Mouse (Mus musculus) stomach, postnatal 0 days (tissue): Measurements from ENCODE around the gene Pgpep1l. TPM values are rescaled to one million over a fixed set of nuclear protein-coding genes. Genes with fewer than 3 reads are reported as not detected.
"Not testable (repeated sequence)": the region's sequence is repeated elsewhere in the genome, so short reads cannot be mapped to it uniquely, and the experiment has no call there.

Experiments used
- ATAC-seq: fragments of 200-750 bp; cut with Nextera tagmentation; 2 replicates; pipeline ENCODE4 v1.8.0; 2017; ENCODE audit not compliant: low FRiP score, low TSS enrichment
- DNase-seq: peaks from one replicate; pipeline ENCODE4 v3.0.0-alpha.2; 2016; ENCODE audit warnings: low spot score
- H3K27ac ChIP-seq: fragments of 300-500 bp; sonication (generic); replicated peaks from 2 replicates; pipeline ENCODE4 v1.5.1; 2014; ENCODE audit warnings: mild to moderate bottlenecking, control low read depth
- H3K27me3 ChIP-seq: fragments of 300-500 bp; sonication (generic); 2 replicates; pipeline ENCODE4 v1.6.1; 2014; ENCODE audit warnings: low read length; ENCODE audit not compliant: control insufficient read depth, insufficient read depth
- H3K36me3 ChIP-seq: fragments of 300-500 bp; sonication (generic); 2 replicates; pipeline ENCODE4 v1.6.1; 2014; ENCODE audit warnings: low read length, mixed read lengths; ENCODE audit not compliant: control insufficient read depth, insufficient read depth
- H3K4me1 ChIP-seq: fragments of 300-500 bp; sonication (generic); replicated peaks from 2 replicates; pipeline ENCODE4 v1.6.1; 2014; ENCODE audit warnings: antibody characterized with exemption; ENCODE audit not compliant: control insufficient read depth, insufficient read depth
- H3K4me2 ChIP-seq: fragments of 300-500 bp; sonication (generic); replicated peaks from 2 replicates; pipeline ENCODE4 v1.6.1; 2014; ENCODE audit warnings: low read depth, mild to moderate bottlenecking, control low read depth, moderate library complexity
- H3K4me3 ChIP-seq: fragments of 300-500 bp; sonication (generic); 2 replicates; pipeline ENCODE4 v1.5.1; 2014; ENCODE audit warnings: low read depth, low read length, control low read depth
- H3K9ac ChIP-seq: fragments of 300-500 bp; sonication (generic); 2 replicates; pipeline ENCODE4 v1.6.1; 2014; ENCODE audit warnings: mild to moderate bottlenecking, low read length, control low read depth, mixed read lengths
- H3K9me3 ChIP-seq: fragments of 300-500 bp; sonication (generic); 2 replicates; pipeline ENCODE4 v1.6.1; 2016; ENCODE audit warnings: low read length; ENCODE audit not compliant: control insufficient read depth
- CTCF ChIP-seq: IDR thresholded peaks from 2 replicates; pipeline ENCODE4 v1.5.1; 2016; ENCODE audit warnings: antibody characterized with exemption, low read depth, mild to moderate bottlenecking, moderate library complexity
- EP300 ChIP-seq: optimal IDR thresholded peaks from 2 replicates; pipeline ENCODE3; 2016; ENCODE audit warnings: antibody characterized with exemption
- WGBS: fragments of 180-500 bp; shearing (Covaris S2); extraction: QIAGEN DNeasy Blood & Tissue Kit; methylation state at CpG from one replicate; pipeline ENCODE4 v1.1.7; 2014; 5-methylcytosine and 5-hydroxymethylcytosine counted together
- polyA plus RNA-seq: library from polyadenylated mRNA; unstranded; fragments of >200 nt; fragmentation: Nextera tagmentation; extraction: Ambion mirVana; gene quantifications from 2 replicates; pipeline ENCODE4 v1.2.1, GENCODE M21; 2015

The Pgpep1l gene
- polyA plus RNA-seq, 1 experiment from 2014 or later, result not detected

GRCm38 (mm10) chr7:68296487-68296886 lies 32.5 kb upstream of the Pgpep1l start:
- Histone ChIP-seq H3K4me1 (no peaks in the 10 kb centered on the region; the same call in 1 of the 2 replicates), H3K4me3 (no peak overlapping the region), H3K27me3 (no peaks in the 10 kb centered on the region), H3K9ac (no peak overlapping the region), H3K27ac (no peak overlapping the region), H3K9me3 (no peaks in the 10 kb centered on the region), H3K4me2 (no peak overlapping the region), H3K36me3 (no peaks in the 10 kb centered on the region)
- 87% methylated on average over 5 of the region's 5 CpGs for WGBS
- no peak for DNase-seq
- ATAC-seq, result no peak
- TF ChIP-seq CTCF (no peak), EP300 (no peak)

DNA sequence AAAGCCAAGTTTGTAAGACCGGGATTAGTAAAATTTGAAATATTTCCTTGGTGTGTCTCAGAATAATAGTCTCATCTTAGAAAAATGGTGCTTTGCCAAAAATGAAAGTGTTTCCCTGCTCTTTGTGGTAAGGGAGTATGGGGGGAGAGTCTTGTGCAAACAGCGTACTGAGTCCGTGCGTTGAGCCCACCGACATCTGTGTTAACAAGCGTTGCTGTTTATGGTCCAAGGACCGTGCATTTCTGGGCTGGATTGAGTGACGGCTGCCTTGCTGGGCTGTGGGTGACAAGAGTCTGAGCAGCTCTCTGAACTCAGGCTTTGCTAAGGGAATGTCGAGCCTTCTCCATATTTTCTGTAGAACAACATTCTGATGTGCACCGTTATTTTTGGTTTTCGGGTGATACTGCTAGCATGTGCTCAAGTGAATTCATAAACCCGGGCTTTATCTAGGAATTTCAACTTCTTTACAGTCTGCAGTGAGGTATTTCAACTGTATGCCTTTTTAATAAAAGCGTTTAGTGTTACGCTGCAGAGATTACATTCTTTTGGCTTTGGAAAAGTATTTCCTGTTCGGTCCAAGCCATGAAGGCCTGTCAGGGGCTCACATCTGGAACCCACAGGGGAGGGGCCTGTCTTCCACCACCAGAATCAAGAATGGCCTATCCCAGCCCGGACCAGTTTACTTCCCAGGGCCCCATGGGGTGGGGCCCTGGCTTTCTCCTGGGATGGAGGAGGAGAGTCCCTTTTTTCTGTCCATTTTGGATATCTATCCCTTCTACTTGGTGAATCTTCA lies 30.2 kb upstream of the Pgpep1l start:
- no peaks in the 10 kb centered on the region; the same call in 1 of the 2 replicates for H3K4me1 ChIP-seq
- H3K36me3 ChIP-seq, result no peaks in the 10 kb centered on the region
- no peak overlapping the region for H3K27ac ChIP-seq
- no peak for TF ChIP-seq CTCF
- no peak for TF ChIP-seq EP300
- H3K4me2 ChIP-seq, result peak overlapping the region; percentile 5; the same call in 1 of the 2 replicates
- DNase-seq, result no peak
- no peak; the same call in 1 of the 2 replicates for ATAC-seq
- H3K9me3 ChIP-seq, result no peaks in the 10 kb centered on the region
- H3K9ac ChIP-seq, result no peak overlapping the region
- no peak overlapping the region for H3K4me3 ChIP-seq
- WGBS, result 26% methylated on average over 16 of the region's 16 CpGs
- H3K27me3 ChIP-seq, result no peaks in the 10 kb centered on the region

- Histone ChIP-seq H3K4me3 (no peak overlapping the region), H3K27ac (no peak overlapping the region), H3K4me1 (no peaks in the 10 kb centered on the region; the same call in 1 of the 2 replicates), H3K4me2 (no peak overlapping the region), H3K9me3 (no peaks in the 10 kb centered on the region), H3K36me3 (no peaks in the 10 kb centered on the region), H3K27me3 (no peaks in the 10 kb centered on the region), H3K9ac (no peak overlapping the region)
- no peak for TF ChIP-seq CTCF
- TF ChIP-seq EP300, result no peak
- DNase-seq (no peak), ATAC-seq (no peak)
- 66% methylated on average over 1 of the region's 1 CpGs for WGBS
These were observed 27.6 kb upstream of the Pgpep1l start for GRCm38 (mm10) chr7:68291603-68292002.

DNA sequence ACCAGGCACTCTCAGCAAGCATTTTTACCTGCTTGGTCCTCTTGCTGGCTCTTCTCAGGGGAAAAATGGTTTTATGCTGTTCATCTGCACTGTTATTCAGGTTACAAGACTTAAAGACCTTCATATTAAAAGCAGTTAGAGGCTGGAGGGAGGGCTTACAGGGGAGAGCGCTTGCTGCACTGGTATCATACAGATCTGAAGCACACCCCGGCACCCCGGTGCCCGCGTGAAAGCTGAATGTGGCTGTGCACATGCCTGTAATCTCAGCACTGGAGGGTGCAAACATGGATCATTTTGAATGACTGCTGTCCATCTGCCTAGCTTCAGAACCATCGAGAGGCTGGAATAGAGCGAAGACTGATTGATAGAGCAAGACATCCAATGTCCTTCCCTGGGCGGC lies 25.0 kb upstream of the Pgpep1l start:
- Histone ChIP-seq H3K4me2 (no peak overlapping the region), H3K4me1 (no peaks in the 10 kb centered on the region; the same call in 1 of the 2 replicates), H3K4me3 (no peak overlapping the region), H3K27me3 (no peaks in the 10 kb centered on the region), H3K36me3 (no peaks in the 10 kb centered on the region), H3K9me3 (no peaks in the 10 kb centered on the region), H3K27ac (no peak overlapping the region), H3K9ac (no peak overlapping the region)
- TF ChIP-seq CTCF (no peak), EP300 (no peak)
- 94% methylated on average over 8 of the region's 8 CpGs for WGBS
- no peak for ATAC-seq
- no peak for DNase-seq

- not testable (repeated sequence) for H3K36me3 ChIP-seq, H3K27ac ChIP-seq, H3K4me1 ChIP-seq, H3K27me3 ChIP-seq, DNase-seq, ATAC-seq, H3K4me3 ChIP-seq, H3K4me2 ChIP-seq, H3K9me3 ChIP-seq, H3K9ac ChIP-seq
- WGBS, result 88% methylated on average over 4 of the region's 4 CpGs
These were observed 24.0 kb upstream of the Pgpep1l start for GRCm38 (mm10) chr7:68288000-68288399.

- WGBS, result 64% methylated on average over 2 of the region's 2 CpGs
- Histone ChIP-seq H3K9ac (no peak overlapping the region), H3K4me1 (no peaks in the 10 kb centered on the region), H3K4me2 (no peak overlapping the region), H3K27me3 (no peaks in the 10 kb centered on the region), H3K27ac (no peak overlapping the region), H3K36me3 (no peaks in the 10 kb centered on the region), H3K9me3 (no peaks in the 10 kb centered on the region), H3K4me3 (no peak overlapping the region)
- DNase-seq (no peak), ATAC-seq (no peak)
- no peak for TF ChIP-seq EP300
- TF ChIP-seq CTCF, result no peak
These were observed 23.5 kb upstream of the Pgpep1l start for GRCm38 (mm10) chr7:68287582-68287981.
